Mouse (Mus musculus) forebrain, embryonic 15.5 days (tissue): ENCODE measurements around the gene Rreb1. TPM values are rescaled to one million over a fixed set of nuclear protein-coding genes. Genes with fewer than 3 reads are reported as not detected.

Source experiments
- ATAC-seq: fragments of 200-750 bp; cut with Nextera tagmentation; replicated peaks from 2 replicates; pipeline ENCODE4 v1.8.0; 2017; ENCODE audit warnings: mild to moderate bottlenecking, moderate TSS enrichment, moderate library complexity
- H3K27ac ChIP-seq: fragments of 300-500 bp; sonication (generic); replicated peaks from 2 replicates; pipeline ENCODE4 v1.5.1; 2015; ENCODE audit warnings: mild to moderate bottlenecking, inconsistent platforms
- H3K27me3 ChIP-seq: fragments of 300-500 bp; sonication (generic); 2 replicates; pipeline ENCODE4 v1.6.1; 2015; ENCODE audit warnings: inconsistent platforms
- H3K36me3 ChIP-seq: fragments of 300-500 bp; sonication (generic); 2 replicates; pipeline ENCODE4 v1.6.1; 2015; ENCODE audit warnings: mild to moderate bottlenecking, inconsistent platforms
- H3K4me1 ChIP-seq: fragments of 300-500 bp; sonication (generic); 2 replicates; pipeline ENCODE4 v1.6.1; 2015; ENCODE audit warnings: inconsistent platforms
- H3K4me2 ChIP-seq: fragments of 300-500 bp; sonication (generic); replicated peaks from 2 replicates; pipeline ENCODE4 v1.6.1; 2015; ENCODE audit warnings: mild to moderate bottlenecking, inconsistent platforms
- H3K4me3 ChIP-seq: fragments of 300-500 bp; sonication (generic); 2 replicates; pipeline ENCODE4 v1.5.1; 2015; ENCODE audit warnings: mild to moderate bottlenecking, inconsistent platforms
- H3K9ac ChIP-seq: fragments of 300-500 bp; sonication (generic); replicated peaks from 2 replicates; pipeline ENCODE4 v1.6.1; 2015; ENCODE audit warnings: mild to moderate bottlenecking, inconsistent platforms
- H3K9me3 ChIP-seq: fragments of 300-500 bp; sonication (generic); 2 replicates; pipeline ENCODE4 v1.6.1; 2016; ENCODE audit warnings: inconsistent platforms
- WGBS: fragments of 180-500 bp; shearing (Covaris S2); methylation state at CpG from one replicate; pipeline ENCODE4 v1.1.7; 2015; ENCODE audit warnings: mixed read lengths; 5-methylcytosine and 5-hydroxymethylcytosine counted together
- polyA plus RNA-seq: library from polyadenylated mRNA; unstranded; fragments of >200 nt; fragmentation: Nextera tagmentation; extraction: Ambion mirVana; gene quantifications from 2 replicates; pipeline ENCODE4 v1.2.1, GENCODE M21; 2015

The Rreb1 gene
- polyA plus RNA-seq, 1 experiment from 2014 or later: 1.8 TPM

DNA sequence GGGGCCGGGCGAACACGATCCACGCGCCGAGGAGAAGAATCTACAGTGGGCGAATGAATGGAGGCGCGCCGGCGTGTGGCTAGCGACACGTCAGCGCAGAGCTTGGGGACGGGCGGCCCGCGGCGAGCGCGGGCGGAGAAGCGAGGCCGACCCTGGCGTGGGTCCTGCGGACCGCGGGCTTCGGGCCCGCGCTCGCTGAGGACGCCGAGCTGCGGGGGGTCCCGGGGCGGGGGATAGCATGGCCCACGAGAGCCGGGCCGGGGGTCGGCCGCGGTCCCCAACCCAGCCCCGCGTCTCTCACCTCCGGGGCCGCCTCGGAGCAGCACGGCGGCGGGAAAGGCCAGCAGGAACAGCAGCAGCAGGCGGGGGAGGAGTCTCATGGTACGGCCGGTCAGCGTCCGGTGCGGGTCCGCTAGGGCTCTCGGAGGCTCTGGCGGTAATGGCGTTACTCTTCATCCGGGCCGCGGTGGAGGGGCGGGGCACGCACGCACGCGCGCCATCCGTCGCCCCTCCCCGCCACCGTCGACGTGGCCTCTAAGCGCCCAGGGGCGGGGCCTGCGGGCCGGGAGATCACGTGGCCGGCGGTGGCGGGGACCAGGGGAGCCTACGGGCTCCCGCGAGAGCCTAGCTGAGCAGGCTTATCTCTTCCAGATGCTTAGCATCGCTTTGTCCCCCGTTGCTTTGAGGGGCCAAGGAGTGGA is 215.7 kb downstream of the Rreb1 start, which contains the start of gene Ssr1:
TSS of gene Ssr1 (minus strand) at position 514 of the 701 bp plus-strand sequence.
- Histone ChIP-seq H3K27me3 (no peaks in the 10 kb centered on the region), H3K9ac (peak within 1 kb of the TSS; percentile 84), H3K4me1 (peaks cover 12% of the 10 kb centered on the region), H3K27ac (peak within 1 kb of the TSS; percentile 89), H3K36me3 (peaks cover 22% of the 10 kb centered on the region), H3K4me3 (peak within 1 kb of the TSS; percentile 69), H3K4me2 (peak within 1 kb of the TSS; percentile 52), H3K9me3 (no peaks in the 10 kb centered on the region)
- under 1% methylated on average over 87 of the region's 89 CpGs for WGBS
- peak; percentile 99 for ATAC-seq

DNA sequence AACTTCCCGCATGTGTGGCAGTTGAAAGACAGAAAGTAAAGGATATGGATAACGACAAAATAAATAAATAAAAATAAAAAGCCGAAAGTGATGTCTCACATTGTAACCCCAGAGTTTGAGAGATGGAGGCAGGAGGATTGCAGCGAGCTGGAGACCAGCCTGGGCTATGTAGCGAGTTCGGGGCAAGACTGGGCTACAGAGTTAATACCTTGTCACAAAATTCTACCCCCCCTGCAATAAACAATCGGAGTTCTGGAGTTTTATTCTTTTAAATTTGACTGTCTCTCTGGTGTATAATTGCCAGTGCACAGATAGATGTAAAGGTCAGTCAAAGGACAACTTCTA is 216.2 kb downstream of the Rreb1 start:
- peak overlapping the region; percentile 69 for H3K4me3 ChIP-seq
- peak overlapping the region; percentile 52 for H3K4me2 ChIP-seq
- H3K9me3 ChIP-seq: no peaks in the 10 kb centered on the region
- no peaks in the 10 kb centered on the region for H3K27me3 ChIP-seq
- ATAC-seq: peak; percentile 71; the same call in 1 of the 2 replicates
- 19% methylated on average over 7 of the region's 7 CpGs for WGBS
- peaks cover 17% of the 10 kb centered on the region; the same call in 1 of the 2 replicates for H3K36me3 ChIP-seq
- peak overlapping the region; percentile 49 for H3K9ac ChIP-seq
- peak overlapping the region; percentile 54; the same call in 1 of the 2 replicates for H3K27ac ChIP-seq
- peaks cover 12% of the 10 kb centered on the region for H3K4me1 ChIP-seq

DNA sequence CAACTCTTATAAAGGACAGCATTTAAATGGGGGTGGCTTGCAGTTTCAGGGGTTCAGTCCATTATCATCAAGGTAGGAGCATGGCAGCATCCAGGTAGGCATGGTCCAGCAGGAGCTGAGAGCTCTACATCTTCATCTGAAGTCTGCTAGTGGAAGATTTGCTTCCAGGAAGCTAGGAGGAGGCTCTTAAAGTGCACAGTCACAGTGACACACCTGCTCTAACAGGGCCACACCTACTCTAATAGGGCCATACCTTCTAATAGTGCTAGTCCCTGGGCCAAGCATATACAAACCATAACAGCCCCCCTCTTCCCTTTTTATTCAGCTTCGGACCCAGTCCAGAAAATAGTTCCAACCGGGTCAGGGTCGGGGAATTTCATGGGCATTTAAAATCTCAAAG is 221.5 kb downstream of the Rreb1 start:
- Histone ChIP-seq H3K9me3 (no peaks in the 10 kb centered on the region), H3K4me1 (no peaks in the 10 kb centered on the region), H3K4me3 (no peak overlapping the region), H3K36me3 (no peaks in the 10 kb centered on the region), H3K4me2 (no peak overlapping the region), H3K27me3 (no peaks in the 10 kb centered on the region), H3K27ac (no peak overlapping the region), H3K9ac (no peak overlapping the region)
- 84% methylated on average over 3 of the region's 3 CpGs for WGBS
- no peak for ATAC-seq

Other genes starting within 250 kb of the Rreb1 start
- gene Ssr1, start 215.8 kb downstream of the Rreb1 start, polyA plus RNA-seq: 62.9 and 72.0 TPM in 2 replicates